8 mouse cellular contexts compared by ENCODE assay signal in genomic region chrX:43430581-43430980, GRCm38 (mm10). TPM values are rescaled to one million over a fixed set of nuclear protein-coding genes. Genes with fewer than 3 reads are reported as not detected.
DNase-seq lines count a peak whose midpoint lies in the region; ATAC-seq and TF ChIP-seq lines count a peak whose summit lies in the region.

No protein-coding gene starts in this region.

- H3K9me3 ChIP-seq in hindbrain, embryonic 10.5 days, result no peaks in the 10 kb centered on the region
- no peaks in the 10 kb centered on the region for H3K9me3 ChIP-seq in midbrain, embryonic 14.5 days (ENCODE audit: control insufficient read depth, low read length)

- no peak for TF ChIP-seq POLR2A in thymus, adult 2 months (IDR thresholded peaks at IDR 0.05; ENCODE audit: control insufficient read depth, extremely low read depth, insufficient read depth, low read length, poor library complexity)

- no peaks in the 10 kb centered on the region; the same call in 1 of the 2 replicates for H3K4me1 ChIP-seq in hindbrain, embryonic 10.5 days (replicated peaks)
- H3K4me1 ChIP-seq in midbrain, embryonic 14.5 days (ENCODE audit: control insufficient read depth, insufficient read depth, low read length), result no peaks in the 10 kb centered on the region
- H3K4me1 ChIP-seq in thymus, adult 2 months (replicated peaks; ENCODE audit: control insufficient read depth, insufficient read depth, low read length), result no peaks in the 10 kb centered on the region

- H3K27me3 ChIP-seq in hindbrain, embryonic 10.5 days (ENCODE audit: insufficient read depth, poor library complexity, severe bottlenecking), result peaks cover 31% of the 10 kb centered on the region
- H3K27me3 ChIP-seq in midbrain, embryonic 14.5 days (ENCODE audit: control insufficient read depth, insufficient read depth, low read length), result no peaks in the 10 kb centered on the region
- H3K27me3 ChIP-seq in thymus, adult 2 months (ENCODE audit: control insufficient read depth, insufficient read depth, low read length), result no peaks in the 10 kb centered on the region

- DNase-seq in layer of hippocampus, adult 2 months (ENCODE audit: low spot score in 2 of 2), result peak in 1 of 2 experiments; percentile 8
- DNase-seq in layer of hippocampus, adult 9-11 months, result no peak
- peak; percentile 51 to 53 for DNase-seq in cerebellum, postnatal 14 days
- DNase-seq in hindbrain, embryonic 10.5 days (ENCODE audit: low spot score), result peak; percentile 38
- DNase-seq in midbrain, embryonic 14.5 days, result peak; percentile 73
- no peak for DNase-seq in spleen, adult 12 weeks (ENCODE audit: low spot score)
- no peak for DNase-seq in thymus, adult 2 months
- no peak for DNase-seq in heart, adult 18-20 months

- peak overlapping the region; percentile 62 for H3K4me2 ChIP-seq in midbrain, embryonic 14.5 days (ENCODE audit: low read length)

- H3K4me3 ChIP-seq in layer of hippocampus, adult 2 months, result peak overlapping the region; percentile 53
- H3K4me3 ChIP-seq in hindbrain, embryonic 10.5 days, result peak overlapping the region; percentile 52
- peak overlapping the region; percentile 41 for H3K4me3 ChIP-seq in midbrain, embryonic 14.5 days (replicated peaks; ENCODE audit: low read depth, low read length)
- no peak overlapping the region for H3K4me3 ChIP-seq in thymus, adult 2 months (ENCODE audit: control insufficient read depth, insufficient read depth, low read length)

- peak overlapping the region; percentile 42; the same call in 1 of the 2 replicates for H3K9ac ChIP-seq in midbrain, embryonic 14.5 days (replicated peaks; ENCODE audit: low read length)

- peak; percentile 62 for TF ChIP-seq CTCF in layer of hippocampus, adult 2 months (conservative IDR thresholded peaks at IDR 0.05)
- no peak for TF ChIP-seq CTCF in thymus, adult 2 months (IDR thresholded peaks at IDR 0.05; ENCODE audit: borderline replicate concordance, control insufficient read depth, extremely low read depth, insufficient read depth, low read length, poor library complexity)

- peak overlapping the region; percentile 73; the same call in 1 of the 2 replicates for H3K27ac ChIP-seq in layer of hippocampus, adult 2 months
- no peak overlapping the region for H3K27ac ChIP-seq in hindbrain, embryonic 10.5 days
- H3K27ac ChIP-seq in midbrain, embryonic 14.5 days (replicated peaks; ENCODE audit: low read depth, low read length), result peak overlapping the region; percentile 78
- H3K27ac ChIP-seq in thymus, adult 2 months (ENCODE audit: control insufficient read depth, insufficient read depth, low read length), result no peak overlapping the region

- 15% methylated on average over 11 of the region's 11 CpGs for WGBS in hindbrain, embryonic 10.5 days
- 16% methylated on average over 11 of the region's 11 CpGs for WGBS in midbrain, embryonic 14.5 days
- WGBS in thymus, adult 2 months, result 7% methylated on average over 11 of the region's 11 CpGs

- no peaks in the 10 kb centered on the region for H3K36me3 ChIP-seq in hindbrain, embryonic 10.5 days
- H3K36me3 ChIP-seq in midbrain, embryonic 14.5 days (ENCODE audit: control insufficient read depth, insufficient read depth, low read length), result no peaks in the 10 kb centered on the region
- no peaks in the 10 kb centered on the region for H3K36me3 ChIP-seq in thymus, adult 2 months (ENCODE audit: control insufficient read depth, insufficient read depth, low read length)

- peak; percentile 61 for ATAC-seq in midbrain, embryonic 14.5 days (ENCODE audit: low FRiP score, low TSS enrichment)

RNA-seq across cellular contexts. Expression of gene Tenm1, which starts 1.7 kb away (rescaled TPM):
- total RNA-seq in layer of hippocampus, adult 2 months (2021), result 10 to 100 TPM; 41.6 to 42.3 TPM
- 0.85 and 0.94 TPM in 2 replicates for polyA plus RNA-seq in hindbrain, embryonic 10.5 days (2016; fragmentation: Nextera tagmentation; extraction: Ambion mirVana)
- polyA plus RNA-seq in midbrain, embryonic 14.5 days (2014; fragmentation: Nextera tagmentation; extraction: Ambion mirVana), result 27.9 and 34.4 TPM in 2 replicates
- polyA plus RNA-seq in thymus, adult 2 months (2012; rRNA removed), result 0.42 and 0.50 TPM in 2 replicates
- total RNA-seq in heart, adult 18-20 months (2021), result under 1 TPM; 0.05 to 0.15 TPM

Comparison
In these comparisons a context has a peak if more than half of its experiments do, and no peak if none do; other contexts are left out.
1. DNase-seq: peak in cerebellum, postnatal 14 days (2 of 2), hindbrain, embryonic 10.5 days (single experiment) and midbrain, embryonic 14.5 days (single experiment); none in layer of hippocampus, adult 9-11 months (single experiment), spleen, adult 12 weeks (single experiment), thymus, adult 2 months (single experiment) and heart, adult 18-20 months (0 of 2).
2. H3K27ac ChIP-seq: peak in layer of hippocampus, adult 2 months (single experiment) and midbrain, embryonic 14.5 days (single experiment); none in hindbrain, embryonic 10.5 days (single experiment) and thymus, adult 2 months (single experiment).
3. RNA of gene Tenm1, which starts 1.7 kb away (polyA plus RNA-seq): 27.9 to 34.4 TPM in midbrain, embryonic 14.5 days; 0.85 to 0.94 TPM in hindbrain, embryonic 10.5 days and 0.42 to 0.50 TPM in thymus, adult 2 months; every median in the first group is over 10 times any median in the second.